Mouse (Mus musculus) kidney, postnatal 0 days (tissue): ENCODE results near the gene Diras1. TPM values are rescaled to one million over a fixed set of nuclear protein-coding genes. Genes with fewer than 3 reads are reported as not detected.
A peak's percentile ranks its signal among the peaks of the same experiment; 100 is the strongest.
"Not testable (repeated sequence)": the region's sequence is repeated elsewhere in the genome, so short reads cannot be mapped to it uniquely, and the experiment has no call there.

Experiments used
- ATAC-seq: fragments of 200-750 bp; cut with Nextera tagmentation; replicated peaks from 2 replicates; pipeline ENCODE4 v1.8.0; 2017; ENCODE audit warnings: low read depth, moderate number of reproducible peaks, moderate TSS enrichment, moderate library complexity; ENCODE audit not compliant: low FRiP score
- DNase-seq: peaks from one replicate; pipeline ENCODE4 v3.0.0-alpha.2; 2016; ENCODE audit warnings: low spot score
- H3K27ac ChIP-seq: fragments of 300-500 bp; sonication (generic); 2 replicates; pipeline ENCODE4 v1.5.1; 2014; ENCODE audit warnings: mild to moderate bottlenecking
- H3K27me3 ChIP-seq: fragments of 300-500 bp; sonication (generic); 2 replicates; pipeline ENCODE4 v1.6.1; 2014; ENCODE audit warnings: low read length, mixed read lengths; ENCODE audit not compliant: insufficient read depth
- H3K36me3 ChIP-seq: fragments of 300-500 bp; sonication (generic); 2 replicates; pipeline ENCODE4 v1.6.1; 2014; ENCODE audit warnings: low read length, mixed read lengths; ENCODE audit not compliant: insufficient read depth
- H3K4me1 ChIP-seq: fragments of 300-500 bp; sonication (generic); replicated peaks from 2 replicates; pipeline ENCODE4 v1.6.1; 2014; ENCODE audit warnings: antibody characterized with exemption, low read length, mixed read lengths; ENCODE audit not compliant: insufficient read depth
- H3K4me2 ChIP-seq: fragments of 300-500 bp; sonication (generic); 2 replicates; pipeline ENCODE4 v1.6.1; 2014; ENCODE audit warnings: mild to moderate bottlenecking, low read length, moderate library complexity, mixed read lengths
- H3K4me3 ChIP-seq: fragments of 300-500 bp; sonication (generic); replicated peaks from 2 replicates; pipeline ENCODE4 v1.5.1; 2014; ENCODE audit warnings: low read depth, low read length
- H3K9ac ChIP-seq: fragments of 300-500 bp; sonication (generic); 2 replicates; pipeline ENCODE4 v1.6.1; 2014; ENCODE audit warnings: low read depth, low read length
- H3K9me3 ChIP-seq: fragments of 300-500 bp; sonication (generic); replicated peaks from 2 replicates; pipeline ENCODE4 v1.6.1; 2016; ENCODE audit warnings: low read length, inconsistent platforms, mixed read lengths
- CTCF ChIP-seq: IDR thresholded peaks from 2 replicates; pipeline ENCODE4 v1.5.1; 2016; ENCODE audit warnings: antibody characterized with exemption, low read depth, mild to moderate bottlenecking, moderate library complexity
- WGBS: fragments of 180-500 bp; shearing (Covaris S2); extraction: QIAGEN DNeasy Blood & Tissue Kit; methylation state at CpG from one replicate; pipeline ENCODE4 v1.1.7; 2014; 5-methylcytosine and 5-hydroxymethylcytosine counted together
- polyA plus RNA-seq: library from polyadenylated mRNA; unstranded; fragments of >200 nt; fragmentation: Nextera tagmentation; extraction: Ambion mirVana; gene quantifications from 2 replicates; pipeline ENCODE4 v1.2.1, GENCODE M21; 2015

Gene Diras1
- polyA plus RNA-seq, 1 experiment from 2014 or later: 0.11 TPM

DNA sequence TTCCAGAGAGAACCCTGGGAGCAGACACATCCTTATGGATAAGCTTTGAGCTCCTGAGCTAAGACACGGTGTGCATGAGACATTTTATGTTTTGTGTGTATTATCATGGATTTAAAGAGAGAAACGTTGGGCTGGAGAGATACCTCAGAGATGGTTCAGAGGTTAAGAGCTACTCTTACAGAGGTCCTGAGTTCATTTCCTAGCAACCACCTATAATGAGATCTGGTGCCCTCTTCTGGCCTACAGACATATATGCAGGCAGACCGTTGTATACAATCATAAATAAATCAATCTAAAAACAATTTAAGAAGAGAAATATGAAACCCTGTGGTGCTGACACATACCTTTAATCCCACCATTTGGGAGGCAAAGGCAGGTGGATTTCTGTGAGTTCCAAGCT is 34.5 kb downstream of the Diras1 start:
- peak; percentile 52 for DNase-seq
- no peak for ATAC-seq
- H3K4me2 ChIP-seq: no peak overlapping the region
- 0 out of 2 replicates have a peak, but pooled peaks cover 3% of the 10 kb centered on the region for H3K4me1 ChIP-seq
- H3K9me3 ChIP-seq: no peaks in the 10 kb centered on the region
- H3K27ac ChIP-seq: no peak overlapping the region
- no peaks in the 10 kb centered on the region for H3K36me3 ChIP-seq
- no peak overlapping the region for H3K9ac ChIP-seq
- peak; percentile 74 for TF ChIP-seq CTCF
- 13% methylated on average over 3 of the region's 3 CpGs for WGBS
- H3K4me3 ChIP-seq: no peak overlapping the region
- no peaks in the 10 kb centered on the region; the same call in 1 of the 2 replicates for H3K27me3 ChIP-seq

DNA sequence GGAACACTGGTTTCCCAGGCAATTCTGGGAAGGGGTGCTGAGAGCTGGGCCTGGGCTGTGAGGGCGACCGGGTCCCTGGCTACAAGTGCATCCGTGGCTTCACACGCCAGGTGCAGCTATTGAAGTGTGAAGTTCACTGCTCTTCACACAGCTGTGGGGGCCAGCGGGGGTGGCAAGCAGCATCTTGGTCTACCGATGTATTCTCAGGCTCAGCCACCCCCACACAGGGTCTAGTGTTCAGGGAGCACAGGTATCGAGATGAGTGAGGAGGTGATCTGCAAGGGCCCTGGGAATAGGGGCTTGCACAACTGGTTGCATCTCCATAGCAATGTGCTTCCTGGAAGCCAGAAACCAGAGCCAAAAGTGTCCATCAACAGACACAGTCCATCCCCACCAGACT is 35.1 kb downstream of the Diras1 start:
- ATAC-seq: no peak
- Histone ChIP-seq H3K4me2 (no peak overlapping the region), H3K27me3 (peaks cover 5% of the 10 kb centered on the region; the same call in 1 of the 2 replicates), H3K4me1 (peaks cover 7% of the 10 kb centered on the region; the same call in 1 of the 2 replicates), H3K27ac (no peak overlapping the region), H3K36me3 (no peaks in the 10 kb centered on the region), H3K4me3 (no peak overlapping the region), H3K9ac (no peak overlapping the region), H3K9me3 (no peaks in the 10 kb centered on the region)
- no peak for TF ChIP-seq CTCF
- 50% methylated on average over 7 of the region's 7 CpGs for WGBS
- no peak for DNase-seq

DNA sequence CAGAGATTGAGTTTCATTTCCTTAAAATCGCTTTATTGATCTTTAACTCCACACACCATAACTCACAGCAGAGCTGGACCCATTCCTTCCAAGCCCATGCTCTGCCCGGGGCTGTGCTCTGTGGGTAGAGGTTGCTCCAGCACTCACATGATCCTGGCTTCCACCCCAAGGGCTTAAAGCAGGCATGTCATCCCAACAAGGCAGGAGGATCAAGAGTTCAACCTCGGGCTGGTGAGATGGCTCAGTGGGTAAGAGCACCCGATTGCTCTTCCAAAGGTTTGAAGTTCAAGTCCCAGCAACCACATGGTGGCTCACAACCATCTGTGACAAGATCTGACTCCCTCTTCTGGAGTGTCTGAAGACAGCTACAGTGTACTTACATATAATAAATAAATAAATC is 35.6 kb downstream of the Diras1 start:
- DNase-seq, ATAC-seq, H3K4me1 ChIP-seq, H3K4me3 ChIP-seq, H3K36me3 ChIP-seq, H3K9me3 ChIP-seq, H3K27me3 ChIP-seq, H3K4me2 ChIP-seq, H3K27ac ChIP-seq, H3K9ac ChIP-seq: not testable (repeated sequence)
- 54% methylated on average over 4 of the region's 4 CpGs for WGBS

DNA sequence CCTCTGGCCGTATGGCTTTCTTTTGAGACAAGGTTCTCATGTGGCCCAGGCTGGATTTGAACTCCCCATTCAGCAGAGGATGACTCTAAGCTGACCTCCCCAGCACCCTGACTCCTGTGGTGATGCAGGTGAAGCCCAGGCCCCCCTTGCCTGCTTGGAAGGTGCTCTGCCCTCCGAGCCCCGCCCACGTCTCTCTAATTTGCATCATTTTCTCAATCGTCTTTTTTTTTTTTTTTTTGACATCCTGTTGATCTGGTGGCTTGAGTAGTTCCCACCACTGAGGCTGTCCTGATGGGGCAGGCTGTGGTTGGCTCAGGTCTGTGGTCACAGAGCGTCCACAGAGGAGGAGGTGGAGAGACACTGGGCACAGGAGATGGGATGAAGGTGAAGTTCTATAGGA is 36.0 kb downstream of the Diras1 start:
- Histone ChIP-seq H3K4me3 (no peak overlapping the region), H3K36me3 (no peaks in the 10 kb centered on the region), H3K4me1 (peaks cover 7% of the 10 kb centered on the region; the same call in 1 of the 2 replicates), H3K4me2 (no peak overlapping the region), H3K27ac (no peak overlapping the region), H3K27me3 (peaks cover 5% of the 10 kb centered on the region; the same call in 1 of the 2 replicates), H3K9me3 (no peaks in the 10 kb centered on the region), H3K9ac (no peak overlapping the region)
- ATAC-seq (no peak), DNase-seq (no peak)
- 64% methylated on average over 6 of the region's 6 CpGs for WGBS
- TF ChIP-seq CTCF: no peak

DNA sequence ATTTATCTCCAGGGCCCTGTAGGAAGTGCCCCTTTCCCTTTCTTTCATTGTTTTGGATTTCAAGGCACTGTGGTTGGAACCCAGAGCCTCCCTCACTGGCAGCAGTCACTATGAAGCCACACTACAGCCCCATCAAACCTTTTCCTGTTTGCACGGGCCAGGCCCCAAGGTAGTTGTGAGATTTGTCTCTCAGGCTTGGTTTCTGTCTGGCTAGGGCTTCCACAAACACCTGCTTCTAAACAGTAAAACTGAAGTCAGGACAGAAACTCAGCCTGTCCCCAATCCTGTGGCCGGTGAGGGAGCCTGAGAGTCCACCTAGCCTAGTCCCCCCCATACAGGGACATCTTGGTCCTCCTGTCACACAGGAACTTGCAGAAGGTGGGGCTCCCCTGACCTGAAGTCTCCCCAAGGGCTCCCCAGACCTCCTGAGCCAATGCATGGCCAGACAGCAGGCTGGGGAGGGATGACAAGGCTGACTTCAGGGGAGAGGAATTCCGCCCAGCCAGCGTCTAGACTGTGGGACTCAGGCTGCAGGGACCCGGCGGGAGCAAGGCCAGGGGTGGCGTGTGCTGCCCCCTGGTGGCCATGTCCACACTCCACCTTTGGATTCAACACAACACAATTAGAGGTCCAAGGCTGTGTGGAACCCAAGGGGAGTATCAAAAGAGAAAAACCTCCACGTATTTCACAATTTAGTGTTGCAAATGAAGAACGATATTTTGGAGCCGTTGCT is 37.6 kb downstream of the Diras1 start:
- ATAC-seq: peak; percentile 73
- H3K27me3 ChIP-seq: peaks cover 5% of the 10 kb centered on the region; the same call in 1 of the 2 replicates
- TF ChIP-seq CTCF: peak; percentile 98
- WGBS: 10% methylated on average over 10 of the region's 10 CpGs
- no peaks in the 10 kb centered on the region for H3K36me3 ChIP-seq
- no peaks in the 10 kb centered on the region for H3K9me3 ChIP-seq
- H3K4me2 ChIP-seq: no peak overlapping the region
- H3K27ac ChIP-seq: no peak overlapping the region
- no peak overlapping the region for H3K9ac ChIP-seq
- H3K4me1 ChIP-seq: peaks cover 7% of the 10 kb centered on the region; the same call in 1 of the 2 replicates
- peak; percentile 96 for DNase-seq
- no peak overlapping the region for H3K4me3 ChIP-seq

DNA sequence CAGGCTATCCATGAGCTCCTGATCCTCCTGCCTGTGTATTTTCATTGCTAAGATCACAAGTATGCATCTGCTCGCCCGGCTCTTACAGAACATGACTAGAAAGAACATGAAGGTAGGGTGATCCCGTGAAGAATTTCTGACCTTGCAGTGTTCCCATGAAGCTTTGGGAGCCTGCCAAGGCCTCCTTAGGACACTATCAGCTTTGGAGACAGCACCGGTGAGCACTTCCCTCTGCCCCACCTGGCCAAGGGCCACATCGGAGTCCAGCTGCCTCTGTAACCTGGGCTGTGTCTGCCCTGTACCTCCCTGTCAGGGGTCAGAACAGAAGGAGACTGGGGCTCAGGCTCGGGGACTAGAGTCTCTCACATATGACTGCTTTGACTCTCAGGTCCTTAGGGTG is 38.7 kb downstream of the Diras1 start:
- no peak overlapping the region for H3K4me2 ChIP-seq
- H3K27ac ChIP-seq: no peak overlapping the region
- ATAC-seq (no peak), DNase-seq (no peak)
- TF ChIP-seq CTCF: no peak
- peaks cover 5% of the 10 kb centered on the region; the same call in 1 of the 2 replicates for H3K27me3 ChIP-seq
- no peak overlapping the region for H3K9ac ChIP-seq
- peaks cover 7% of the 10 kb centered on the region; the same call in 1 of the 2 replicates for H3K4me1 ChIP-seq
- H3K4me3 ChIP-seq: no peak overlapping the region
- H3K9me3 ChIP-seq: no peaks in the 10 kb centered on the region
- H3K36me3 ChIP-seq: no peaks in the 10 kb centered on the region
- WGBS: 74% methylated on average over 6 of the region's 6 CpGs
